Mouse (Mus musculus) spleen, adult 18-20 months (tissue): ENCODE results near the gene Kcna6.

Experiments
- DNase-seq, 2 experiments: peaks; one replicate each; pipeline ENCODE4 v3.0.0; 2022; ENCODE audit warnings: mixed read lengths in 2 of 2

Kcna6 gene

DNA sequence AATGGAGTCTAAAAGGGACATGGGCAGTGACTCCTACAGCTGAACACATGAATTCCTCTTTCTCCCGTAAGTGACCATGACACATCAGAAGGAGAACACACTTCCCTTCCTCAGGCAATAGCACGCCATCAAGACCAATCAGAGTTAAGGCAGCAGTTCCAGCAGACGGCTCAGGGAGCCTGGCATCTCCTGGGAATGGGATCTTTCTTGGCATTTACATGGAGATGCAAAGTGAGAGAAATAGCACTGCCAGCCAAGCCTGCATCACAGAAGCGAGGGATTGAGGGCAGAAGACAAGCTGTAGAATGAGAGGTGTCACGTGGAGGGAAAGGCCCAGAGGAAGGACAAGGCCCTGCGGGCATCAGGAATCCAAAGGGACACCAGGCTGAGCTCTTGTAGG is 7.8 kb downstream of the Kcna6 start:
- no peak for DNase-seq

DNA sequence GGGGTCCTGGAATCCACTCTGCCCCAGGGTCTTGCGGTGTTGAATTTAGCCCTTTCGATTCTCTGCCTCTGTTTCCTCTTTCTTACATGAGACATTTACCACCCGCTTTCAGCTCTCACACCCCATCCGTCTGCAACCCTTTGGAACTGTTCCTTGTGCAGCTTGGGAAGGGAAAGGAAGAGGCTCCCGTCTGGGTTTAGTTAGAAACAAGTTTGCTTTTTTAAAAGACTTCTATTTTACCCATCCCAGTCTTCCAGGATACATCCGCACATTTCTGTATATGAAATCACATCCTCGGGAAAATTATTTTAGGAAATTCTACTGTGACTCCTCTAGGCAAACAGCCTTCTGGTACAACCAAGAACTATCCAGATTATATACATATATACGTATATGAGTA is 11.7 kb downstream of the Kcna6 start:
- DNase-seq: no peak

DNA sequence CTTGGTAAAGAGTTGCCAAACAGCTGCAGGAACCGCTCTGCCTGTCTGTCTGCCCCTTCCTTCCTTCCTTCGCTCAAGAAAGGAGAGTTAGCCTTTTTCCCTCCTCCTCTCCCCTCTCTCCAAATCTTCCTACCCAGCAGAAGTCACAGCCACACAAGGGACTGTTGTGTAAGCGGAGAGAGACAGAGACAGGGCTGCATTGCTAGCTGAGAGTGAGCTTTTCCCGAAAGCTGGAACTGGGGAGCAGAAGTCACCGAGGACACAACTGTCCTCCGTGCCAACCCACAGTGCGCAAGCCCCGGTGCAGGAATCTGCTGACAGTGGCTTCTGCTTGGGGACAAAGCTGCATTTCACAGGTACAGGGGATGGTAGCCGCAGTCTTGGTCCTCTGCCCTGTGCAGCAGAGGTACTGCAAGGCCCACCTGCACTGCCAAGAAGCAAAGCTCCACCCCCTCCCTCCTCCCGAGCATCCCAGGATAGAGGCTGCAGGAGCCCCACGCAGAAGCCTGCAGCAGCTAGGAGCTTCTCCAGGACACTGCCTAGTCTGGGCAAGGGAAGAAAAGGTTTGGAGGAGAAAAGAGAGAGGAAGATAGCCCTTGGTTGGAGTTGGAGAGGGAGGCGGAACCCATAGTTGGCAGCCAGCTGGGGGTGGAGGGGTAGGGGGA is 21.9 kb downstream of the Kcna6 start:
- no peak for DNase-seq

DNA sequence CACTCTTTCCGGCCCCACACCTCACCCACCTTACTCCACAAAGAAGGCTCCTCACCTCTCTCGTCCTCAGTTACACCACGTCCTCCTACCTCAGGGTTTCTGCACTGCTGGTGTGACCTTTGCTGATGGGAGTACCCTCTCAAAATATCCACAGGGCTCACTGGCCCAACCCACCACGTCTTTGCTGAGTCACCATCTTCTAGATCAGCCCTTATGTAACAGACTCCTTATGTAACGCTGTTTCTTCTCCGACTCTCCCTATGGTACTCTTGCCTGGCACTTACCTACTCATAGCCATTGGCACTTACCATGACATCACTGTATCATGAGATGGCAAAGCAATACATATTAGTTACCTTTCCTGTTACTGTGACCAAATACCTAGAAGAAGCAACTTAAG is 27.9 kb downstream of the Kcna6 start:
- DNase-seq: no peak

DNA sequence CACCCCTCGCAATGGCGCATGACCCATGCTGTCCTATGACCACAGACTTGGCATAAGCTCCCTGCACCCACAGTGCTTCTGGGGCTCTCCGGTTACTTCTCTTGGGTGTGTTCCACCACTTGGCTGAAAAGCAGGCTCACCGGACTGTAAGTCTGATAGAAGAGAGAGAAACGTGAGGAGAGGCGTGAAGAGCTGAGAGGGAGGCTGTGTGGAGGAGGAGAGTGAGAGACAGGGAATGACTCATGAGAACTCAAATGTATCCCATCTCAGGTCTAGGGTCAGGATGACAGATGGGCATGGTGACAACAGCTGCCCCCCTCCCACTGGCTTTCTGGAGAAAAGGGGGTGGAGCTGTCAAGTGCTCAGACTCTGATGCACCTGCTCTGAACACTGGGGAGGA is 34.5 kb downstream of the Kcna6 start:
- DNase-seq: no peak

DNA sequence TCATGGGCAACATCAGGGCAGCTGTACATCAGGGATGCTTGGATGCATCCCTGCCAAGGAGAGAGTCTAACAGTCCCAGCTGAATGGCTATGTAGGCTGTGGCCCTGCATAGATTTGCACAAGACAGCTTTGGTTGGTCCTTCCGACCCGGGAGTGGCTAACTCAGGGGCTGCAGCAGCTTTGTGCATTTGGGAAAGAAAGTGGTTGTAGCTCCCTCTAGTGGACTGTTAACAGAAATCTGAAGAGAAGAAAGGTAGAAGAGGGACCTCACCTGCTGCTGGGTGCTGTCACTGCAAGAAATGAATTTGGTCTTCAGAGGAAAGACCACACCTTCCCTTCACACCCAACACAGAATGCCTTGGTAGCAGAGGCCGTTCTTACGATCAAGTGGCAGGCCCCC is 36.0 kb downstream of the Kcna6 start:
- no peak for DNase-seq

DNA sequence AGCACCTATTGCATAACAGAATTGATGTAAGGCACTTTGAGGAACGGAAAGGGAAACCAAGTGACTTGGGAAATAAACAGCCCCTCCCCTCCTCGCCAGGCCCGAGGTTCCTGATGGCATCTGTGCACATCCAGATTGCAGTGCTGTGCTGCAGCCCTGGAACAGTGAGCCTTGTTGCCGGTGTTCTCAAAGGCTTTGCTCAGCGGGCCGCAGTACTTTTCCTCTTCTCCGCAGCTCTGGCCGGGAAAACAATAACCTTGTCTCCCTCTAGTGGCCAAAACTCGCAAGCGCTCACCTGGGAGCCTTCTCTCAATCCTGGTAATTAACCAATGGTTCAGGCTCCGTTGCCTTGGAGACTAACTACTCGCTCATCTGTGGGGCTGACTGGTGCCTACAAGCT is 38.4 kb downstream of the Kcna6 start:
- DNase-seq: peak in 1 of 2 experiments; percentile 57

DNA sequence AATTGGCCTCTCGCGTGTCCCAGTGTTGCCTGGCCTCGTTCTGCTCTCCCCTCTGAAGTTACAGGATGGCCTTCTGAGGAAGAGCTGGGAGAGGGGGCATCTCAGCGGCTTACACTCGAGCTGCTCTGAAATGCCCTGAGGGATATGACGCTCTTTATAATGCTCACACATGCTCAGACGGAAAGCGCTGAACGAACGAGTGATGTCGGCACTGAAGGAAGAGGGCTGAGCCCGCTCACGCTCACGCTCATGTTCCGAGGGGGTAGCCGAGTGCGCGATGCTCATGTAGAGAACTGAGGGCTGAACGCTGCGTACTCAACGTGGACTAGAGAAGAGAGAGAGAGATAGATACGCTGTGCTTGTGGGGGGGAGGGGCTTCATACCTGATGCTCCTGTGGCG is 39.3 kb downstream of the Kcna6 start:
- DNase-seq: no peak

DNA sequence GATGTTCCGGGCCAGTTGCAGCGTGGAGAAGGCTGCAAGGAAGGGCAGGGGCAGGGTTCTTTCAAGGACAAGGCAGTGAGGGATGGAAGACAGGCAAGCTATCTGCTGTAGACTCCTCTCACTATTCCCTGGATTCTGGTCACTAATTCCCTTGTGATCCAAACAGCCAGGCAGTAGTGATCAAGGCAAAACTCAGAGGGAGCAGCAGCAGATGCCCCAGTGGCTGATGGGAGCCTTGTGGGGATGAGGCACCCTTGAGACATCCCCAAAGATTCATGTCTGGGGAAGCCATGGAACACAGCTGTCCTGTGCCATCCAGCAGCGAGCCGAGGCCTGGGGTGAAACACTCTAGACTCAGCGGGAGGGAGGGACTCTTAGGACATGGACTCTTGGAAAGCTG is 40.5 kb downstream of the Kcna6 start:
- DNase-seq: no peak

DNA sequence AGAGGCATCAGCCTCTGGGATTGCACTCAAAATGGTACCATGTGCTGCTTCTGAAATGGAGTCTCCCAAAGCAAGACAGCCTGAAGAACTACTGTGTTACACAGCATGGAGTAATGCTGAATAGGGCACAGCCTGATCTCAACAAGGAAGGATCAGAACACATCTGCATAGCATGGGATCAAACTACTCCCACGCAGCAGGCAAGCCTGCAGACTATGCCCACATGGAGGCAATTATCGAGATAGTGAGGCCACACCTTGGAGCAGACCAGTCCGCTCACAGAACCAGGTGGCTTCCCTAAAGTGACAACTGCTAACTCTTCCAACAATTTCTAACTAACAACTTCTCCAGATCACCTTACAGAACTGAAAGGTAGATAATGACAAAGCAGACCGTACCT is 53.4 kb downstream of the Kcna6 start:
- DNase-seq: no peak

DNA sequence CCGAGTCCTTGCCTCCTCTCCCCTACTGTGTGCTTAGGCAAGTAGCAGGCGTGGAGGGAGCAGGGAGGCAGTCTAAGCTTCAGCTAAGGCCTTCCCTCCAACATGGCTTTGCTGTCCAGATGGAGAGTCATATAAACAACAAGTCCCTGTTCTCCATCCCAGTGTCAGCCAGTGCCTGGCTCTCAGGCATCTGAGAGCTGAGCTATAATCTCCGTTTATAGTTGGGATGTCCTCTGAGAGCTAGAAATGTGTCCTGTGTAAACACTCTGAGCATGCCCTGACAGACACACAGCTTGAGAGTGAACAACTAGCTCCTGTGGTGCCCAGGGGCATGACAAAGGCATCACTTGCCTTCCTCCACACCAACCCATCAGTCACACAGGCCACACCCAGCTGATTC is 55.3 kb downstream of the Kcna6 start:
- no peak for DNase-seq

DNA sequence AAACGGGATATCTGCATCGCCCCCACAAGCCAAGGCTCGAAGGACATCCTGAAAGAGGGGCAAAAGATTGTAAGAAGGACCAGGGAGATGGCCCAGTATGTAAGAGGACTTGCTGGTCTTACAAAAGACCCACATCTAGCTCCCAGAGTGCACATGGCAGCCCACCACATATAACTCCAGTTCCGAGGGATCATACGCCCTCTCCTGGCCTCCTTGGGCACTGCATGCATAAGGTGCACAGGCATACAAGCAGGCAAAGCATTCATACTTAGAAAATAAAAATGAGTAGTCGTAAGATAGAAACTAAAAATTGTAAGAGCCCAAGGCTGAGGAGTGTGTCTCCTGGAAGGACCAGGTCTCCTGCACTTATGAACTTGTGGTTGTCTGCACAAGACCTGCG is 61.5 kb downstream of the Kcna6 start:
- no peak for DNase-seq

DNA sequence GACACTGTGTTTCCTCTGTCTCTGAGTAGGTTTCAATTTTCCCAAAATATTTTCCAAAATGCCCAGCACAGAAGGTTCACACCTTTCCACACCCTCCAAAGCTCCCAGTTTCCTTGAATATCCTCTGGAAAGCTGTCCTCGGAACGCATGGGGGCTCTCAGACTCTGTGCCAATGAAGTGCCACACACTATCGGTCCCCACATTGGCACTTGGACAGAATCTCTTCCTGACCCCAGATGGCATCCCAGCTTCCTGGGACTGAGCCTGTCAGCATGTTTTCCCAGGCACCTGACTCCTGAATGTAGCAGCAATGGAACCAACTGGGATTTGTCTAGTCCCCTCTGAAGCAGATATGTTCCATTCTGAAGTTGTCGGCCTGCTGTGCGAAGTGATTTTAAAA is 73.5 kb downstream of the Kcna6 start:
- DNase-seq: no peak

DNA sequence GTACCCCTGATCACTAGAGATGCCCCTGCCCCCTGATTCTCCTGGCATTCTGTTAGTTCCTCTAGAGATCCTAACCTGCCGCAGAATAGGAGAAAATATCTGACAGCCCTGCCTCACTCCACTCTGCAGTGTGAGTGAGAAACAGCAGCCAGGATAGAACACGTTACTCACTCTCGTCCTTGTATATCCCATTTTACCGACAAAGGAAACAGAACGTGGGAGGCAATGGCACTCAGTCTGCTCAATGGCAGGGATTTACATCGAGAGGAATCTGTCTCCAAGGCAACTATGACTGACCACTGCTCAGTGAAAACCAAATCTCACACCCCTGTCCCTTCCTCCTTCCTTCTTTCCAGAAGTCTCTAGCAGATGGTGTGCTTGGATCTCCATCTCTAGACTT is 74.4 kb downstream of the Kcna6 start:
- DNase-seq: no peak

DNA sequence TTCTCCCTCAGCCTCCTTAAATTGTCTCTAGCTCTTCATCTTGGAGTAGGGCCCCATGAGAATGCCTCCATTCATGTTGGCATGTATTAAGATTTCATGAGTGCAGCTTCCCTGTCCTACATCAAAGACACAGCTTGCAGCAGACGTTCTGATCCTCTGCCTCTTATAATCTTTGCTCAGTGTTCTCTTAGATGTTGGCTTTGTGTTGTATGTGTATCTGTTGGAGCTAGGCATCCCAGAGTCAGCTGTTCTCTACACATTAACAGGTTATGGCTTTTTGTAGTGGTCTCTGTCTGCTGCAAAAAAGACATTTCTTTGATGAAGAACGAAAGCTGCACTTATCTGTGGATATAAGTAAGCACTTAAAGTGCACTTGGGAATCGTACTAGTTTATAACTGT is 75.9 kb downstream of the Kcna6 start:
- DNase-seq: no peak
